Mouse (Mus musculus): Measurements from ENCODE around the gene Brap. TPM values are rescaled to one million over a fixed set of nuclear protein-coding genes. Genes with fewer than 3 reads are reported as not detected.
"Not testable (repeated sequence)": the region's sequence is repeated elsewhere in the genome, so short reads cannot be mapped to it uniquely, and the experiment has no call there.

Gene Brap
- polyA plus RNA-seq, 1 experiment from 2014 or later: 30.6 TPM

- Histone ChIP-seq H3K4me3 (ENCODE audit: low read depth, low read length) (no peak overlapping the region), H3K4me1 (replicated peaks; ENCODE audit: control insufficient read depth, insufficient read depth, low read length) (no peaks in the 10 kb centered on the region), H3K27me3 (replicated peaks; ENCODE audit: control insufficient read depth, insufficient read depth, low read length) (no peaks in the 10 kb centered on the region), H3K27ac (ENCODE audit: low read depth, low read length) (no peak overlapping the region), H3K36me3 (ENCODE audit: control insufficient read depth, insufficient read depth) (peaks cover 18% of the 10 kb centered on the region; the same call in 1 of the 2 replicates), H3K4me2 (replicated peaks; ENCODE audit: low read depth) (no peak overlapping the region), H3K9me3 (ENCODE audit: control insufficient read depth) (no peaks in the 10 kb centered on the region), H3K9ac (ENCODE audit: low read depth, low read length) (no peak overlapping the region)
- ATAC-seq: no peak
- TF ChIP-seq CTCF (IDR thresholded peaks at IDR 0.05; ENCODE audit: low read depth): no peak
- WGBS: 77% methylated on average over 7 of the region's 7 CpGs
Measured at GRCm38 (mm10) chr5:121649134-121649533, 11.2 kb upstream of the Brap start.

- Histone ChIP-seq H3K36me3 (ENCODE audit: control insufficient read depth, insufficient read depth) (peaks cover 5% of the 10 kb centered on the region; the same call in 1 of the 2 replicates), H3K4me2 (replicated peaks; ENCODE audit: low read depth) (no peak overlapping the region), H3K4me3 (ENCODE audit: low read depth, low read length) (no peak overlapping the region), H3K9ac (ENCODE audit: low read depth, low read length) (no peak overlapping the region), H3K27me3 (replicated peaks; ENCODE audit: control insufficient read depth, insufficient read depth, low read length) (no peaks in the 10 kb centered on the region), H3K9me3 (ENCODE audit: control insufficient read depth) (no peaks in the 10 kb centered on the region), H3K27ac (ENCODE audit: low read depth, low read length) (no peak overlapping the region), H3K4me1 (replicated peaks; ENCODE audit: control insufficient read depth, insufficient read depth, low read length) (no peaks in the 10 kb centered on the region)
- ATAC-seq: no peak
- TF ChIP-seq CTCF (IDR thresholded peaks at IDR 0.05; ENCODE audit: low read depth): no peak
- 85% methylated on average over 4 of the region's 4 CpGs for WGBS
Measured at GRCm38 (mm10) chr5:121654526-121654925, 5.8 kb upstream of the Brap start.

GRCm38 (mm10) chr5:121656866-121657265 is 3.5 kb upstream of the Brap start:
- not testable (repeated sequence) for H3K9ac ChIP-seq (ENCODE audit: low read depth, low read length); H3K4me2 ChIP-seq (replicated peaks; ENCODE audit: low read depth); ATAC-seq; H3K27ac ChIP-seq (ENCODE audit: low read depth, low read length); H3K9me3 ChIP-seq (ENCODE audit: control insufficient read depth); H3K4me3 ChIP-seq (ENCODE audit: low read depth, low read length); H3K36me3 ChIP-seq (ENCODE audit: control insufficient read depth, insufficient read depth); H3K27me3 ChIP-seq (replicated peaks; ENCODE audit: control insufficient read depth, insufficient read depth, low read length); H3K4me1 ChIP-seq (replicated peaks; ENCODE audit: control insufficient read depth, insufficient read depth, low read length)
- 69% methylated on average over 6 of the region's 6 CpGs for WGBS

GRCm38 (mm10) chr5:121657656-121658055 is 2.7 kb upstream of the Brap start:
- not testable (repeated sequence) for H3K9me3 ChIP-seq (ENCODE audit: control insufficient read depth); H3K27me3 ChIP-seq (replicated peaks; ENCODE audit: control insufficient read depth, insufficient read depth, low read length); H3K36me3 ChIP-seq (ENCODE audit: control insufficient read depth, insufficient read depth); H3K27ac ChIP-seq (ENCODE audit: low read depth, low read length); H3K9ac ChIP-seq (ENCODE audit: low read depth, low read length); H3K4me3 ChIP-seq (ENCODE audit: low read depth, low read length); H3K4me2 ChIP-seq (replicated peaks; ENCODE audit: low read depth); H3K4me1 ChIP-seq (replicated peaks; ENCODE audit: control insufficient read depth, insufficient read depth, low read length); ATAC-seq
- WGBS: 75% methylated on average over 6 of the region's 6 CpGs

GRCm38 (mm10) chr5:121660897-121661254 is 513 bp downstream of the Brap start:
- H3K27ac ChIP-seq (ENCODE audit: low read depth, low read length): peak overlapping the region; percentile 88
- ATAC-seq: peak; percentile 18; the same call in 1 of the 2 replicates
- TF ChIP-seq CTCF (IDR thresholded peaks at IDR 0.05; ENCODE audit: low read depth): no peak
- no peaks in the 10 kb centered on the region for H3K27me3 ChIP-seq (replicated peaks; ENCODE audit: control insufficient read depth, insufficient read depth, low read length)
- peak overlapping the region; percentile 95 for H3K4me3 ChIP-seq (ENCODE audit: low read depth, low read length)
- WGBS: under 1% methylated on average over 25 of the region's 26 CpGs
- peak overlapping the region; percentile 97 for H3K9ac ChIP-seq (ENCODE audit: low read depth, low read length)
- H3K36me3 ChIP-seq (ENCODE audit: control insufficient read depth, insufficient read depth): peaks cover 29% of the 10 kb centered on the region
- peak overlapping the region; percentile 86 for H3K4me2 ChIP-seq (replicated peaks; ENCODE audit: low read depth)
- H3K9me3 ChIP-seq (ENCODE audit: control insufficient read depth): no peaks in the 10 kb centered on the region
- peaks cover 2% of the 10 kb centered on the region; the same call in 1 of the 2 replicates for H3K4me1 ChIP-seq (replicated peaks; ENCODE audit: control insufficient read depth, insufficient read depth, low read length)

GRCm38 (mm10) chr5:121661494-121661893 is 1.1 kb downstream of the Brap start:
- WGBS: 84% methylated on average over 5 of the region's 5 CpGs
- Histone ChIP-seq H3K4me3 (ENCODE audit: low read depth, low read length) (peak overlapping the region; percentile 95), H3K9me3 (ENCODE audit: control insufficient read depth) (no peaks in the 10 kb centered on the region), H3K4me1 (replicated peaks; ENCODE audit: control insufficient read depth, insufficient read depth, low read length) (peaks cover 2% of the 10 kb centered on the region; the same call in 1 of the 2 replicates), H3K9ac (ENCODE audit: low read depth, low read length) (peak overlapping the region; percentile 97), H3K36me3 (ENCODE audit: control insufficient read depth, insufficient read depth) (peaks cover 35% of the 10 kb centered on the region), H3K27ac (ENCODE audit: low read depth, low read length) (no peak overlapping the region), H3K27me3 (replicated peaks; ENCODE audit: control insufficient read depth, insufficient read depth, low read length) (no peaks in the 10 kb centered on the region), H3K4me2 (replicated peaks; ENCODE audit: low read depth) (peak overlapping the region; percentile 86)
- ATAC-seq: no peak
- no peak for TF ChIP-seq CTCF (IDR thresholded peaks at IDR 0.05; ENCODE audit: low read depth)

GRCm38 (mm10) chr5:121663456-121663855 is 3.1 kb downstream of the Brap start:
- no peak overlapping the region for H3K9ac ChIP-seq (ENCODE audit: low read depth, low read length)
- no peak overlapping the region for H3K27ac ChIP-seq (ENCODE audit: low read depth, low read length)
- H3K4me1 ChIP-seq (replicated peaks; ENCODE audit: control insufficient read depth, insufficient read depth, low read length): peaks cover 2% of the 10 kb centered on the region; the same call in 1 of the 2 replicates
- no peaks in the 10 kb centered on the region for H3K27me3 ChIP-seq (replicated peaks; ENCODE audit: control insufficient read depth, insufficient read depth, low read length)
- no peak for ATAC-seq
- WGBS: 79% methylated on average over 8 of the region's 8 CpGs
- H3K9me3 ChIP-seq (ENCODE audit: control insufficient read depth): no peaks in the 10 kb centered on the region
- H3K4me3 ChIP-seq (ENCODE audit: low read depth, low read length): no peak overlapping the region
- peaks cover 44% of the 10 kb centered on the region for H3K36me3 ChIP-seq (ENCODE audit: control insufficient read depth, insufficient read depth)
- H3K4me2 ChIP-seq (replicated peaks; ENCODE audit: low read depth): no peak overlapping the region
- no peak for TF ChIP-seq CTCF (IDR thresholded peaks at IDR 0.05; ENCODE audit: low read depth)

Measured in intestine, postnatal 0 days (tissue).